Mouse (Mus musculus) hematopoietic stem cell, adult 5-6 weeks (primary cell): ENCODE results near the gene Snx10. TPM values are rescaled to one million over a fixed set of nuclear protein-coding genes. Genes with fewer than 3 reads are reported as not detected.
"Not testable (repeated sequence)": the region's sequence is repeated elsewhere in the genome, so short reads cannot be mapped to it uniquely, and the experiment has no call there.

ENCODE experiments used
- ATAC-seq, 2 experiments: fragments of 125-278 bp in 1 of 2; replicated peaks in 1 of 2; 2 replicates each; pipeline ENCODE4 v1.8.0; 2016 to 2017; ENCODE audit warnings: inconsistent platforms in 2 of 2, mild to moderate bottlenecking in 2 of 2, moderate number of reproducible peaks in 2 of 2, low read depth in 1 of 2, moderate TSS enrichment in 1 of 2; ENCODE audit not compliant: low FRiP score in 2 of 2, poor library complexity in 2 of 2, severe bottlenecking in 2 of 2, insufficient read depth in 1 of 2, low TSS enrichment in 1 of 2
- total RNA-seq: library from RNA; stranded (forward); fragments of 172-1452, 232-1000 nt; gene quantifications from 2 replicates; pipeline ENCODE4 v1.2.3, GENCODE M21; 2017

The Snx10 gene
- total RNA-seq, result 129 and 131 TPM in 2 replicates

DNA sequence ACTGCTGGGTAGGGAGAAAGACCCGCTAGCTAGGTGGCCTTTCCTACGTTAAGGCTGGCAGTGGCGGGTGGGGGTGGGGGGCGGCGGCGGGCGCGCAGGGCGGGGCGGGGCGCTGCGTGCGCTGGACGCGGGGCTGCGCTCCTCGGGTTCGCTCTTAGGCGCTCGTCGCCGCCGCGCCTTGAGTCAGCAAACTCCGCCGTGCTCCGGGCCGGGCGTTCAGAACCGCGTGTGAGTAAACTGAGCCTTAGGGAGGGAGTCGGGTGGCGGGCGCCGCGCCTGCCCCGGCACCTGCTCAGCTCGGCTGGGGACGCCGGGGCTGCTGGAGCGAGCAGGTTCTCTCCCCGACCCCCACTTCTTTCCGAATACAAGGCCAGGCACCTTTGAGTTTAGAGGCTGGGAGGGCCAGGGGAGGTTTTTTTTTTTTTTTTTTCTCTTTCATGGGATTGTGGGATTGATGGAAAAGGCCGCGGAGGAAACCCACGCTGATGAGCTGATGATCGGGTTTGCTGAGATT, at the start of gene Snx10:
TSS of gene Snx10 (plus strand) at position 95 of the 514 bp plus-strand sequence.
- peak; percentile 22 to 68; a peak in 3 of 4 replicates for ATAC-seq

DNA sequence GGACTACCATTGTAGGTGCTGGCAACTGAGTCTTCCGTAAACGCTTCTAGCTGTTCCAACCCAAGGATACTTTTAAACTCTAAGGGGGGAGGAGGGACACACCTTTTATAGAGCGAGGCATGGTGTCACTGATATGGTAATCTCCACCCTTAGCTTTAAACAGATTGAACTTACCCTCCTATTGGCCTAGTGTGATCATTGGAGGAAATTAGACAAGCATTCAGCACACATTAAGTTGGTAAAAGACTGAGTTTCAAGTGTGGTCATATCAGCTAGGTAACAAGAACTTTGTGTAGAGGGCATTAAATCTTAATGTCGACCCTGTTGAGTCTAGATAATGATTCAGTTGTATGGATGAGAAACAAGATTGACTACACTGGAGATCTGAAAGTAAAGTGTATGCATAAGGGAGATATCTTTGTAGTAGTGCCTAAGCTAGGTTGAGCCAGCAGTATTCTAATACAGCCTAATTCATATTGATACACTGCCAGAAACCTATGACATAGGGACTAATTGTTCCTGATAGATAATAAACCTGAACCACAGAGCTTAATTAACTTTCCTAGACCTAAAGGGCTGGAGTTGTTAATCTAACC, 44.5 kb upstream of the Snx10 start:
- peak in 1 of 2 experiments; percentile 51; a peak in 1 of 4 replicates for ATAC-seq

DNA sequence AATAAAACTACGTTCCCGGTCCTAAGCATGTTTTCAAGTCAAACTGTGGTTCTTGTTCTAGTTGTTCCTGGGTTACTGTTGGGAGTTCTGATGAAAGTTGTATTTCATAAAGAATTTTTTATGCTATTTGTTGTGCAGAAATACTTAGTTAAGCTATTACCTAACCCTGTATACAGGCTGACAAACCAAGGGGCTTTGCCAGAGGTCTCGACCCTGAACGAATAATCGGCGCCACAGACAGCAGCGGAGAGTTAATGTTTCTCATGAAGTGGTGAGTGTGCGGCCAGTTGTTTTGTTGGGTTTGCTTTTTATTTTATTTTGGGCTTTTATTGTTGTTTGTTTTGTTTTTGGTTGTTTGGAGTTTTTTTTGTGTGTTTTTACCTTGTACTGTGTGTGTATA, 42.2 kb upstream of the Snx10 start:
- ATAC-seq, result no peak

DNA sequence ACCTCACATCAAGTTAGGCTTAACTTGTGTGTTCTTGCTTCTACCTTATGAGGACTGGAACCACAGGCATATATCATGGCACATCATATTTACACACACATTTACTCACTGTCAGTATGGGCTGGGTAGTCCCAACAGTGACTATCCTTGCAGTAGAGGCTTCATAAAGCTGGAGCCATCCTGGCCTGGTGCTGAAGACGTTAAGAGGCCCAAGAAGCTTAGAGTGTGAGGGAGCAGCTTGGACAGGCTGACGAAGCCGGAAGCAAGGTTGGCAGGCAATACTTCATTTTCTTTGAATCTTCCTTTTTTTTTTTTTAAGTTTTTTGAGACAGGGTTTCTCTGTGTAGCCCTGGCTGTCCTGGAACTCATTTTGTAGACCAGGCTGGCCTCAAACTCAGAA, 39.8 kb upstream of the Snx10 start:
- ATAC-seq, result no peak

DNA sequence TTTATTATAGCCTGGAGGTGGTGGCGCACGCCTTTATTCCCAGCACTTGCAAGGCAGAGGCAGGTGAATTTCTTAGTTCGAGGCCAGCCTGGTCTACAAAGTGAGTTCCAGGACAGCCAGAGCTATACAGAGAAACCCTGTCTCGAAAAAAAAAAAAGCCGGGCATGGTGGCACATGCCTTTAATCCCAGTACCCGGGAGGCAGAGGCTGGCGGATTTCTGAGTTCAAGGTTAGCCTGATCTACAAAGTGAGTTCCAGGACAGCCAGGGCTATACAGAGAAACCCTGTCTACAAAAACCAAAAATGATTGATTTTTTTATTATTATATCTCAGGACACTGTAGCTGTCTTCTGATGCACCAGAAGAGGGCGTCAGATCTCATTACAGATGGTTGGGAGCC, 39.1 kb upstream of the Snx10 start:
- ATAC-seq, result not testable (repeated sequence)

DNA sequence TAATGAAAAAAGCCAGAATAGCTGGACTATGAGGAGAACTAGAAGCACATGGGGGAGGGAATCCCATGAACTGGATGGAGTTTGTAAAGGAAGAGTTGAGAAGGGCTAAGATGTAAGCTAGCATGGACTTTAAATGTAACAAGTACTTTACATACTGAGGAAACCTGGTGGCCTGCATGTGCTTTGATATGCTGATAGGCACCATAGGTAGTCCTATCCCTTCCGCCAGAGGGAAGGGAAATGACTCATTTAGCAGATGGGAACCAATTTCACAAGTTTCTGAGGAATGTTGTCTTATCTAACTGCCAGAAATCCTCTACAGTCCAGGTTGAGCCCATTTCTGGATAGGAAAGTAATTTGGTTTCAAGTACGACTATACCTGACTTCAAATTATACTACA, 38.1 kb upstream of the Snx10 start:
- ATAC-seq, result no peak

DNA sequence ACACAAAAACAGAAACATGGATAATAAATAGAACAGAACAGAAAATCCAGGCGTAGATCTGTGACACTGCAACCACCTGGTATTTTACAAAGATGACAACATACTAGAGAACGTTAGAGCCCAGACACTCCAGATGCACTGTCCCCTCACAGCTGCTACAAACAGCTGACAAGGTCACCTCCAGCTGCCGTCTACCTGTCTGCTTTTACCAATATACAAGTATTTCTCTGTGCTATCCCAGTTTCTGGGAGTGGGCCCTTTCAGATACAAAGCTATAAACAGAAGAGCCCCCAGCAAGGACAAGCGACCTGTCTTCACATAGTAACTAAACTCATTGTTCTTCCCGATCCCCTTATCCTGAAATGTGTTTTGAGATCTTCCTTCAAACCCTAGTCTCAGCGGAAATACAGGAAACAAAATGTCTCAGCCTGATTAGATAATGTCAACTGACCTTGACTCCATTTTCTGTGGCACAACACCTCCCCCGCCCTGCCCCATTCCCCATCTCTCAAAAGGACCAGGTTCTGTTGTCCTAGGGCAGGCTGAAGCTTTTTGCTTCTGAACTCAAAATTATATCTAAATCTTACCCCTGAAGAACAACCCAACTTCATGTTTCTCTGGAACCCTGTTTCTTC, 37.5 kb upstream of the Snx10 start:
- no peak for ATAC-seq

DNA sequence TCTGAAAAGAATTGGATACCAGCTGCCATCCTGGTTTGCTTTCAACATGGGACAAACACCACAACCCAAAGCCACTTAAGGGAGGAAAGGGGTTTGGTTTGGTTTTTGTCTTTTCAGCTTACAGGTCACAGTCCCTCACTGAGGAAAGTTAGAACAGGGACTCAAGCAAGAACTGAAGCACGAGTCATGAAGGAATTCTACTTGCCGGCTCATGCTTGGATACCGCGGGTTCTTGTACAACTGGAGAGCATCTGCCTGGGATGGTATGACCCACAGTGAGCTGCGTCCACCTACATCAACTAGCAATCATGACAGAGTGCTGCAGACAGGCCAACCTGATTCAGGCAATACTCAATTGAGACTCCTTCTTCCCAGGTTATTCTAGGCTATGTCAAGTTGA, 37.0 kb upstream of the Snx10 start:
- ATAC-seq, result no peak

DNA sequence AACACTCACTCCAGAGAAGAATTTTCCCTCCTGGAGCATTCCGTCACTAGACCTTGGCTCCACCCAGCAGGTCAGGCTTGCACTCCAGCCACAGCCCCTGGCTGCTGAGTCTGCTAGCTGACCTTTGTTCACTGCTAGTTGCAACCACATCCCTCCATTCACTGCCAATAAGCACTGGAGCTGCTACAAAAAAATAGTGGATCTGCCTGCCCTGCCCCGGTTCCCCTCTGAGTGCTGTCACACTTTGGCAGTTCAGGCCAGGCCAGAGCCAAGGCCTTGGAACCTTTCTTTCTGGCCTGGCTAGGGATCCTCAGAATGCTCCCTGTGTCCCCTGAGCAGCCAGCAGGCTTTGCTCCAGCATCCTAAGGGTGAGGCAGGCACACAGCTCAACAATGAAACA, 33.9 kb upstream of the Snx10 start:
- ATAC-seq, result no peak

DNA sequence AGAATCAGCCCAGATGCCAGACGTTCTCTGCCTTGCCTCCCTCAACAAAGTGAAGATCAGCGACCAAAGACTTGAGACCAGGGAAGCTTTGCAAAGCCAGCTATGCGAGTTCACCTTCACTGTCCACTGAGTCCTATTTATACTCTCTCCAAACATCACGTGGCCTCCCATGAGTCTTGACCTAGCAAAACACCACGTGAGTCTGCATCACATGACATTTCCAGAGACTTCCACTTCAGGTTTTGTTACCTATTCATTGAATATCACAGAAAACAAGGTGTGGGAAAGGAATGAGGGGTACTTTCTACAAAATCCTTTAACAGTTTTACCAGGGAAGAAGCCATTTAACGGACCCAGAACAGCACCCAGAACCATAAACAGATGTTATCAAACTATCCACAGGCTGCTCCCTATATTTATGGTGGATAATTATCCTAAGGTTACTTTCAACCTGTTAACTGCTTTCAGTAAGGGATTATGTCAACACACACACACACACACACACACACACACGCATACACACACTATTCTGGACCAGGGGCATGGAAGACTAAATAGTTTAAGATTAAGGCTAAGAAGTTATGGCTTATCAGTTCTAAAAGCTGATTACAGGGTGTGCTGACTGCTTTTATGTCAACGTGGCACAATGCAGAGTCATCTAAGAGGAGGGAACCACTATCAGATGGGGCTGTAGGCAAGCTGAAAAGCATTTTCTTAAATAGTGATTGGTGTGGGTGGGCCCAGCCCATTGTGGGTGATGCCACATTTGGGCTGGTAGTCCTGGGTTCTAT, 26.2 kb upstream of the Snx10 start:
- ATAC-seq, result no peak

DNA sequence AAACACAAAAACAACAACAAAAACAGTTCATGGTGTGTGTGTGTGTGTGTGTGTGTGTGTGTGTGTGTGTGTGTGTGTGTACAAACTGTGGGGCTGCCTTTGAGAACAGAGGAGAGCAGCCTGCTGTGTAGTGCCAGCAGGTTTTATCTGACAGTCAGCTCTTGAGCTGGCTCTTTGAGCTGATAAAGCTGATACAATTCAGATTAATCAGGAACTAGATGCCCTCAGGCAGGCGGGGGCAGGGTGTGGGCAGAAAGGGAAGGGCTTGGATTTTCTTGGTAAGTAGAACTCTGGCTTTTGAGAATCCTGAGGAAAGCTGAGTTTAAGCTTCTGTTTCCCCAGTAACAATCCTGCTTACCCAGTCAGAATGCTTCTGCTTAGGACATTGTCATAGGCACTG, 18.0 kb upstream of the Snx10 start:
- ATAC-seq, result no peak

DNA sequence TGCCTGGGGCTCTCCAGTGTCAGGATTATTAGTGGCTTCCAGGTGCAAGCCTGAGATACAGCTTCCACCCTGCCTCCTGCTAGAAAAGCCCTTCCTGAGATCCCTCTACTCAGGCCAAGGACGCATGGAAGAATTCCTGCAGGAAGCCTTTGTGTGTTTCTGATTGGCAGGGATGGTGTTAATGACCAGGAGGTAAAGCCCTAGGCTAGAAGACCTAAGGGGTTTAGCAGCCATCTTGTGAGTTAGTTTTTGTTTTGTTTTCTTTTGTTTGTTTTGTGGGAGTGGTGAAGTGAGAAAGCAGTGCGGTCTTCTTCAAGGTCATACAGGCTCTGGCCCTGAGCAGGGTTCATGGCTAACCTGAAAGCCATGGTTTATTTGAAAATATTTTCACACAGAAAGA, 16.1 kb upstream of the Snx10 start:
- no peak for ATAC-seq

DNA sequence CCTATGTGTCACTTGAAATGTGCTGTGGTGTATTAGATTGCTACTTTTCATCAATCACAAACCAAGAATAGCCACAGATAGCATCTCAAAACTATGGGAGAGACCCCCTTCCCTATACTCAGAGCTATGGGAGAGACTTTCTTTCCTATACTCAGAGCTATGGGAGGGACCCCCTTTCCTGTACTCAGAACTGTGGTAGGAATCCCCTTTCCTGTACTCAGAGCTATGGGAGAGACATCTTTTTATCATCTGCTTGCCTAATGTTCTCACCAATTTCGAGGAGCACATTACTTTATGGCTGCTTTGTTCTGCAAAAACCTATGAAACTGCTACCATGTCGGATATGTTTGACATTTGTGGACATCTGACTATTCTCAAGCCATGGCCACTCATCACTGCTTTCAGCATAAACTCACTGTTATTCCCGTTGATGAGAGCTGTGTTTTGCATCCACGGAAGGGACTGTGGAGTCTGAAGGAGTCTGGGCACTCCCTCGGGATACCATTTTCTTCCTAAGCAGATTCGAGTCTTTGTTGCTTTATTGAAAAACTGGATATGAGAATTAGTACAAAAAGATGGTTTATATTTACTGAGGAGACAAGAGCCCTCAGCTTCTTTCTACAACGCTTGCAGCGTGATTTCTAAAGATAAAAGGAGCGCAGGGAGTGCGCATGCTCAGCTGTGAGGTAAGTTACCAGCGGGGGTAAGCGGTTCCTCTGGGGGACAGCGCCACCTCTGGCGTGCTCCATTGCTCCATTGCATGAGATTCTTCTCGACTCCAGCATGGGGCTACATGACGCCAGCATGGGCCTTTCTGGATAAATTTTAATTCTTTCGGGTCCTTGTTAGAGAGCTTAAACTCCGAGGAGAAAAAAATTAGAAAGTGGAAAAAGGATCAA, 14.7 kb upstream of the Snx10 start:
- peak; percentile 92 to 96 for ATAC-seq

DNA sequence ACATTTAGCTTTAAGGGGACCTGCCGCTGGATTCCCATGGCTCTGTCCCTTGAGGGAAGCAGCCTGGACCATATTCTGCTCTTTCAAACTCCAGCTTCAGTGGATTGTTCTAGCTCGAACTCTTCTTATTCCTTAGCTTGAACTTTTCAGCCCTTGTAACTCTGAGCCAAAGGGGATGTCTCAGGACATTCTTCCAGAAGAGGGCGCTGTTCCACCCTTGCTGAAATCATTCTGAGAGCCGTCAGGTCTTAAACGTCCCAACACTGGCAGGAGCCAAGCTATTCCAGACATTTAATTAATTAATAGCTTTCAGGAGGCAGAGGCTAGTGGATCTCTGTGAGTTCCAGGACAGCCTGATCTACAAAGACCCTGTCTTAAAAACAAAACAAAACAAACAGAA, 13.6 kb upstream of the Snx10 start:
- peak; percentile 58 to 84; a peak in 3 of 4 replicates for ATAC-seq

DNA sequence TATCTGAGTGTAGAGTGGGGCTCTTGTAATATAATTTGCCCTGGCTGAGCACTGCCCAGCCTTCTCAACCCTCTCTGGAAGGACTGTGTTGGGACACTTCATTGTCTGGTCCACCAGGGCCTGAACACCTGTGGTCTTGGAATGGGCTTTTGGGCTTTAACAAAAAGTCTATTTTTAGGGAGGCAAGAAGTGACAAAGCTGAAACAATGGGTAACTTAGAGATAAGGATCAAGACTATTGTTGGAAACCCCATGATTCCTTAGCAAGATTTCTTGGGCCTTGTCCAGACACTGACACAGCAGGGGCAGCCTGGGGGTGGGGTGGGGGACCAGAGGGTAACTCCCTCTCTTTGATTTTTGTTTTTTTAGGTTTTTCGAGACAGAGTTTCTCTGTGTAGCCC, 12.8 kb upstream of the Snx10 start:
- ATAC-seq, result no peak

DNA sequence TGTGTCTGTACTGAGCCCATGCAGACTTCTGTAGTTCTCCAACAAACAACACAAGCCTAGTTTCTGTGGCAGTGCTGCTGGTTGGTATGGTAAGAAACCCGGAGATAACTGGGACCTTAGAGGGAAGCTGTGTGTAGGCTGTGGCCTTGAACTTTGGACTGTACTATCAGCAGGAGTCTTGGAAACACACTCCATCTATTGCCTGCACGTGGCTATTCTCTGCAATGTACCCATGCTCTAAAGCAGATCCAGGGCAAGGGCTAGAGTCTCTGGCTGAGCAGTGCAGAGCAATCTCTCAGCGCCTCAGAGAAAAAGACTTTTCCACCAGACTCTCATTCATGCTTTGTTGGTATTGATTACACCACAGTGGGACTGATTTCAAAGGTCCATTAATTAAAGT, 10.0 kb upstream of the Snx10 start:
- no peak for ATAC-seq

DNA sequence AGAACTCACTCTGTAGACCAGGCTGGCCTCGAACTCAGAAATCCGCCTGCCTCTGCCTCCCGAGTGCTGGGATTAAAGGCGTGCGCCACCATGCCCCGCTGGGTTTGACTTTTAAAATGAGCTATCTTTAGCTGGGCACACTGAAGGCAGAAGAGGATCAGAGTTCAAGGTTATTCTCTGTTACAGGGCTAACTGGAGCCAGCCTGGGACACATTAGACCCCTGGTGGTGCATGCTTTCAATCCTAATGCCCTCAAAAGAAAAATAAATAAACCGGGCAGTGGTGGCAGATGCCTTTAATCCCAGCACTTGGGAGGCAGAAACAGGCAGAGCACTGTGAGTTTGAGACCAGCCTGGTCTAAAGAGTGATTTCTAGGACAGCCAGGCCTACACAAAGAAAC, 8.8 kb upstream of the Snx10 start:
- no peak for ATAC-seq
